Mouse (Mus musculus): Measurements from ENCODE around the gene Plpp1.
A peak's percentile ranks its signal among the peaks of the same experiment; 100 is the strongest.

Plpp1 gene

DNA sequence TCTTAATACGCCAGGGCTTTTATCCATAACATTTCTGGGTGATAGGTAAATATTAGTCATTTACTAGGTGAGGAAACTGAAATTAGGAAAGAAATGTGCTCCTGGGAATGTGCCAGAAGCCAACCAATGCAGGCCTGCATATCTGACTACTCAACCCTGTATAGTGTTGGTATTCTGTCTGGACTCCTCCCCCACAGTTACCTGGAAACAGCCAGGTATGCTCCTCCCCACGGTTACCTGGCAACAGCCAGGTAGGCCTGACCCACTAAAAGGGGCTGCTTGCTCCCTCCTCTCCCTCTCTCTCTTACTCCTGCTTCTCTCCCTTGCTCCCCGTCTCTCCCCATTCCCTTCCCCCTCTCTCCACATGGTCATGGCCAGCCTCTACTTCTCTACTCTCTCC lies 21.8 kb downstream of the Plpp1 start:
- DNase-seq: no peak

DNA sequence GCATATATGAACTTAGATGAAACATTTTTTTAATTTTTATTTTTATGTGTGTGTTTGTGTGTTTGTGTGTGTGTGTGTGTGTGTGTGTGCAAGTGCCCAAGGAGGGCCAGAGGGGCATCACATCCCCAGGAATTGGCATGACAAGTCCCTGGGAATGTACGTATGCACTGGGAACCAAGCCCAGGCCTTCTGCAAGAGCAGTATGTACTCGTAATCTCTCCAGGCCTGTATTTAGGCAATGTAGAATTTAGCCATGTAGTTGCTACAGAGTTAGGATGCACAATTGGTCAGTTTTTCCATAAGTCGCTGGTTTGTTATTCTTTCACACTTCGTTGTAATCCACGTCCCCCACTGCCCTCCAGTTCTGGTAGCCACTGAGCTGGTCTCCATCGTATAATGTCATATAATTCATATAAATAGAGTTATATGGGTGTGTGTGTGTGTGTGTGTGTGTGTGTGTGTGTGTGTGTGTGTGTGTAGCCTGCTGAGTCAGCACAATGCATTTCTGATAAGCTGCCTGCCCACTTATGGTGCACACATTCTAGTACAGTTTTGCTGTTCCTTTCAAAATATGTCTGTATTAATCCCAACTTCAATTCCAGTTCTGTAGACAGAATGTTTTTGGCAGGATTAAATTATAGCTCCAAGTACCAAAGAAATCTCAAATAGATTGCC lies 22.8 kb downstream of the Plpp1 start:
- no peak for DNase-seq

GRCm38 (mm10) chr13:112823911-112824648 lies 23.5 kb downstream of the Plpp1 start:
- no peak for DNase-seq

- DNase-seq: no peak
These were observed 24.9 kb downstream of the Plpp1 start for GRCm38 (mm10) chr13:112825479-112825878.

DNA sequence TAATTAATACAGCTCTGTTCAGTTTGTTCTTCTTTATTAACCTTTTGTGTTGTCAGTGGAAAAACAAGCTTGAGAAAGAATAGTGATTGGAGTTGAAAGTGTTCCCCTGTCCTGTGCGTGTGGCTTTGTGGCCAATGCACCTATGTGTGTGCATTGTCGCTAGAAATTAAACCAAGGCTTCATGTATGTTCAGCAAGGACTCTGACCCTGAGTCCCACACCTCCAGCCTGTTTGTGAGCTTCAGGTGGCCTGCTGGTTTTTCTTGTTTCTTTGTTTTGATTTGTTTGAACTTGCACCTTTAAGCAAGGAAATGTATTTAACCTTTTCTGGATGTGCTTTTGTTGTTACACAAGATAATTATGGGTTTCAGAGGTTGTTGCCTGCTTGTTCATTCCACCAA lies 29.0 kb downstream of the Plpp1 start:
- DNase-seq: no peak

GRCm38 (mm10) chr13:112832589-112832988 lies 32.0 kb downstream of the Plpp1 start:
- no peak for DNase-seq

GRCm38 (mm10) chr13:112833253-112833894 lies 32.8 kb downstream of the Plpp1 start:
- DNase-seq: peak; percentile 34 to 35

- peak in 1 of 2 experiments; percentile 38 for DNase-seq
These were observed 33.3 kb downstream of the Plpp1 start for GRCm38 (mm10) chr13:112833895-112834263.

GRCm38 (mm10) chr13:112835113-112835512 lies 34.5 kb downstream of the Plpp1 start:
- DNase-seq: peak; percentile 56 to 64

- peak in 1 of 2 experiments; percentile 21 for DNase-seq
These were observed 36.4 kb downstream of the Plpp1 start for GRCm38 (mm10) chr13:112836951-112837350.

GRCm38 (mm10) chr13:112837621-112838155 lies 37.1 kb downstream of the Plpp1 start:
- DNase-seq: no peak

- no peak for DNase-seq
These were observed 38.1 kb downstream of the Plpp1 start for GRCm38 (mm10) chr13:112838562-112839232.

- no peak for DNase-seq
These were observed 39.9 kb downstream of the Plpp1 start for GRCm38 (mm10) chr13:112840241-112841087.

DNA sequence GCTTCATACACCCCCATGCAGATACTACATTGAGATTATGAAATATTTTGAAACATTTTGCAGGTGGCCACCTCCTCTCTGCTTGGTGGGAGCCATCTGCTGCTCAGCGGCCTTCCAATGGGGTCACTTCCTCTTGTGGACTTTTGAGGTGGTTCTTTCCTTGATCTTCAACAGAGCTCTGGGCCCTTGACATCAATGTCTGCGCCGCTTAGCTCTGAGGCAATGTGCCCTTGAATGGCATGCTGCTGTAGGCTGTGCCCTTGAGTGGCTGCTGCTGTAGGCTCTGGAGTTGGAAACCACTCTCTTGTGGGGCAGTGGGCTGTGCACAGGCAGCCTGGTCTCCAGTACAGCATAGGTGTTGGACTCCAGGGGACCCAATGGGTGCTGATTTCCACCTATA lies 45.3 kb downstream of the Plpp1 start:
- no peak for DNase-seq

DNA sequence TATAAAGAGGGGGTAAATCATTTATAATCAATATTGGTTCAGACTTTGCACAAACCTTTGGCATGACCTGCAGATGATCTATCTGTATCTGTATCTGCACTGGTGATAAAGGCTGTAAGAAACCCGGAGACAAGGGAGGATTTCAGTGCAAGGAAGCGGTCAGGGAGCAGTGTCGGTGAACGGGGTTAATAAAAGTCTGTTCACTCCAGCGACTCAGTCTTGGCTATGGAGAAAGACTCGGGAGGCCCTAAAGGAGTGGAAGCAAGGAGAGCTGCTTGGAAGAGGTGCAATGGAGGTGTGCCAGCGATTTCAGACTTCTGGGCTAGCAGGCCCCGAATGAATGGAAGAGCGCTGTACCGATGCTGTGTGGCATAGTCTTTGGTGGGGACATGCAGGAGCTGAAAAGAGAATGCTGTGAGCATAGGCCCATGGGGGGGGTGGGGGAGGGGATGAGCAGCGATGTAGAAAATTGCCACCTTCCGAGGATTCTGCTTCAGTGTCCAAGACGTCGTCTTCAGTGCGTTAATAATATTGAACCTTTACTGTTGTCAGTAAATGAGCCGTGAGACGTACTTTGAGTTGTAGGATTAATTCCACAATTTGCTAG lies 53.2 kb downstream of the Plpp1 start:
- DNase-seq: no peak

- no peak for DNase-seq
These were observed 53.8 kb downstream of the Plpp1 start for GRCm38 (mm10) chr13:112854402-112854801.

GRCm38 (mm10) chr13:112857921-112858320 lies 57.3 kb downstream of the Plpp1 start:
- DNase-seq: no peak

DNA sequence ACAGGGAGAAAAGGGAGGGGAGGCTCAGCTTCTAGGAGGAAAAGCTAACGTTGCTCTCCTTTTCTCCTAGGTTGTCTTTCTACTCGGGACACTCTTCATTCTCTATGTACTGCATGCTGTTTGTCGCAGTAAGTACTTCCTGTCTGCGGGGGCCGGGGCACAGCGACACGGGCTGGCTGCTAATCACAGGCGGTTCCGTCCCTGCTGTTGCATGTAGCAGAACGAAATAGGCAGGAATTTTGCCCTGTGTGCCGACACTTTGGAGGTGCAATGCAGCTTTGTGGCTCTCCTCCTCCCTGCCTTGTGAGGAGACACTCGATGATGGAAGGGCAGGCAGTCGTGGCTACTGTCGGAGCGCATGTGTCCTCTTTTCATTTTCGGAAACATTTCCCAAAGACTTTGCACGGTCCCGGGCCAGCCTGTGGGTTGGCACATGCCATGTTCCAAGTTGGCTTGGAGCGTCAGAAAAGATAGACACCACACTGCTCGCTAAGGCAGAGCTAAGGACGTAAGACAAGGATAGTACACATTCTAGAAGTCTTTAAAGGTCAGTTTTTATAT lies 59.1 kb downstream of the Plpp1 start:
- no peak for DNase-seq

DNA sequence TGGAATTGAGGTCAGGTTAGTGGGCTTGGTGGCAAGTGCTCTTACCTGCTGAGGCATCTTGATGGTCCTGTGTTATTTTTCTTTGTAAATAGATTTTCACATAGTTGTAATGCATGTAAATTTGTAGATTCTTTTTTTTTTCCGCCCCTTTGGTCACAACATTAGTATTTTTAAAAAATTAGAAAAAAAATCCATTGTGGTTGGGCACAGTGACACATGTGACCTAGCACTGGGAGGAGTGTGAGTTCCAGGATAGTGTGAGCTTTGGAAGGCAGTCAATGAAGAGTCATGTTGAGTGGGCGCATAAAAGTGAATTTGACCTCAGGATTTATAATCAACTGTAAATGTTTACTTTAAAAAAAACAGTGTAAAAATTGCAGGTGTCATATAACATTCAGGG lies 59.8 kb downstream of the Plpp1 start:
- DNase-seq: no peak

- DNase-seq: no peak
These were observed 60.3 kb downstream of the Plpp1 start for GRCm38 (mm10) chr13:112860911-112861310.

DNA sequence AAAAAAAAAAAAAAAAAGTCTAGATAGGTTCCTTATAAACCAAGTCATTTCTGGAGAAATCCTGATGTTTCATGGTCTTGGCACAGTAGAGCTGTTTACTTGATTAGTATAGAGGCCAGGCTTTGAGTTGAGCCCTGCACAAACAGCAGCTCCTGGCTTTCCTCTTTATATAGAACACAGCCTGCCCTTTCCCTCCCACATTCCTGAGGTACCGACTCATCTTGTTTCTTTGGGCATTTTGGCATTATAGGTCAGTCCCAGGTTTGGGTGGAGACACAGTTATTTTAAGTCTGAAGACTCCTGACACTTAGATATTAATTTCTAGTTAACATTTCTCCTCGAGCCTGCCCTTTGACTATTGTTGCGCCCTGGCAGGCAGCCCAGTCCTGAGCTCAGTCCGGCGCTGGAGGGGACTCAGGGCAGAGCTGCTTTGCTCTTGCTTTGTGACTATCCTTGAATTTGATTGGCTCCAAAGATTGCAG lies 61.3 kb downstream of the Plpp1 start:
- DNase-seq: peak in 1 of 2 experiments; percentile 31
